Mouse (Mus musculus) mouse embryonic stem cell (cell line): ENCODE results near the gene Fbxl2.

Source experiments
- in situ Hi-C, 2 experiments: fragments of 300-500 bp; cut with MboI; formaldehyde crosslinking; loops; 1 replicate in 1 of 2; 3 replicates in 1 of 2; pipeline ENCODE4 v1.14.3; 2019 to 2020; ENCODE audit warnings: low sequenced_read_pairs in 2 of 2, low pct_unique_long_range_greater_than_20kb in 1 of 2, mixed read lengths in 1 of 2; ENCODE audit not compliant: unreplicated experiment in 1 of 2

The Fbxl2 gene

GRCm38 (mm10) chr9:113979356-113979755, 66.6 kb downstream of the Fbxl2 start:
- in situ Hi-C loops = no loop called here

DNA sequence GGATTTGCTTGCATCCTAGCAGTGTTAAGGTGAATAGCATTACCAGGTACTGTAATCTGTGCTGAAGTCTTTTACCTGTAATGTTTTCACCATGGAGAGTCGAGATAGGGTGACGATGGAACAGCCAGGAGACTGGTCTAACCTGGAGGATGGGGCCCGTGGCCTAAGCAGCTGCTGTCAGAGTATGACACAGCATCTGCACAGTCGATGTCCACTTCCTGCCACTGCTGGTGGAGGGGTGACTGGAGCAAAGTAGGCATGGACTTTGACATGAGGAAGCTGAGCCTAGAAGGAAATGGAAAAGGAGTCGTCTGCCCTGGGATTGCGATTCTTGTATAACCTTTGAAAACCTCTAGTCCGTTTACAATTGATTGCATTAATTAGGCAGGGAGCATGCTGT, 67.3 kb downstream of the Fbxl2 start:
- in situ Hi-C loops = no loop called here

DNA sequence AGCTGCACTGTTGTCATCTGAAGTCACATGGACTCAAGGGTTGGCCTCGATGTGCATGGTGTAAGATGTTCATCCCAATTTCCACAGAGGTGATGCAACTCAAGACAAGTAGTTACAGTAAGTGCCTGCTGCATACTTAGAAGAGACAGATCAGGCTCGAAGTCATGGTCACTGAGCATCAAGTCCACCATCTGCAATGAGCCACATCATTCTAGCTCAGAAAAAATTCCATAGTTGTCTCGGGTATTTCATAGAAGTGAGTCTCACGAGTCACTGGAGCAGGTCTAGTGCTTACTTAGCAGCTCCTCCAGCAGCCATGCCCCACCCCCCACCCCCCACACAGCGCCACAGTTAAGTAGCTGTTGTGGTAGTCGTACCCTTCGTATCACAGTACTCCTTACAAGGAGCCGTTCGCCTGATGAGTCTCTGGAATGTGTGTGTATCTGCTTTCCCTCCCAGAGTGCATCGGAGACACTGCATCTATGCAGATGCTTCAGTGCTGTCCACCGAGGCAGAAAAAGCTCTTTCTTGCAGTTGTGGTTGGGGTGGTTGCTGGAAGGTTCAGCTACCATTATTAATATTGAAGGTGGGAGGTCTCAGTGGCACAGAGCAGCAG, 68.7 kb downstream of the Fbxl2 start:
- in situ Hi-C loops = no loop called here

DNA sequence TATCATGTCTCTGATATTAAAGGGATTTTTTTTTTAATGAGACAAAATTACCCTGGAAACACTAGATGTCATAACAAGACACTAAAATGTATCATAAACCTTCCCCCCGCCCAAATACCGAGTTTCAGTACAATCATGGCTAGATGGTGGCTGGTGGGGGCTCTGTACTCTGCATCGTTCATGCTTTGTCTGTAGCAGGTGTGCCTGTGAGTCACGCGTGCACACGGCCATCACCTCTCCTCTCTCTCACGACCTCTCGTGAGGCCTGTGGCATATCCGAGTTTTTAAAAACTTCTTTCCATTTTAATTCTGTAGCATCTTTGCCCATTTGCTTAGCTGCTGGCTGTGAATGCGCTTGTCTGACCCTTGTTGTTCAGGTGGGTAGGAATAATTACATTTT, 69.7 kb downstream of the Fbxl2 start:
- in situ Hi-C loops = no loop called here

DNA sequence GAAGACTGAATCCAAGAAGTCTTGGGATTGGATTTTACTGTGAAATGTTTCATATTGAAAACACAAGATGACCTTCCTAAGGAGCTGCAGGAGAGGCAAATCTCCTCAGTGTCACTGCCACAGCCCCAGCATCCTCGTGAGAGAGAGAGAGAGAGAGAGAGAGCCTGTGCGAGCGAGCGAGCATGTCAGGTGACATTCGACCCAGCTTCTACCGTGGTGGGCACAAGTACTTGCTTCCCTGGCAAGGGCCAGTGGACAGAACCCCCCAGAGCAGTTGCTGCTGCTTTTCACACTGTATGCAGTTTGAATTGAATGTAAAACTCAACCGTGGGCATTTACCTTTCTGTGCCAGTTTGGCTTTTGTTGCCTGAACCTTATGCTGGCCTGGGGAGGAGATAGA, 70.5 kb downstream of the Fbxl2 start:
- in situ Hi-C loops = no loop called here

DNA sequence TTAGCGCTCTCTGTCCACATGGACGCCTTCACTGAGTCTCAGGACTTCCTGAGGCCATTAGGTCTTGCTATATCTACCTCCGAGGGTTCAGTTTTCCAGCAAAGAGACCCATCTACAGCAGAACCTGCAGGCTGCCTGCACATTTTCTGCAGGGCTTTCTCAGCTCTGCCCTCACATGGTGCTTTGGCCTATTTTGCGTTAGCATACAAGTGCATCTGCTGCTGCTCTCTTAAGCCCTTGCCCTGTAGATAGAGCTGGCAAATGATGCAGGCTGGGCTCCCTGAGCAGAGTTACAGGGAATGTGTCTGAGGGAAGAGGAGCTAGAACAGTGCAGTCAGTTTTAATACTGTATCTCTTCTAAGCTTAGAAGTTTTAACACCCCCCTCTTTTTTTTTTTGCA, 71.0 kb downstream of the Fbxl2 start:
- in situ Hi-C loops = no loop called here

DNA sequence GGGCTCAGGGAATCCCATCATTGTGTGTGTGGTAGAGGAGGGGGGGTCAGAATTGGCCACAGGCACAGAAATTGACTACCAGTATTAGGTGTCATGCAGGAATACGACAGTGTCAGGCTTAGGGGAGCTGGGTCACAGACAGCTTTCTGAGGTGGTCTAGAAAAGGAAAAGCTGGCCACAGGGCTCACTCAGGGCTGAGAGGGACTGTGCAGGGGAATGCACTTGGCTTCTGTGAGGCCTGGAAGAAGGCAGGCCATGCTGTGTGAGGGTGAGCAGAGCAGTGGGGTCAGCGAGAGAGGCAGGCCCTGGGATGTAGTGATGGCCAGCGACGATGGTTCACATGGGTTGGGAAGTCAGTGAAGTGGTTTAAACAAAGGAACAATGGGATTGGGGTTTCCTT, 72.1 kb downstream of the Fbxl2 start:
- in situ Hi-C loops = no loop called here

- in situ Hi-C loops = no loop called here
Measured at GRCm38 (mm10) chr9:113971615-113972014, 74.4 kb downstream of the Fbxl2 start.

DNA sequence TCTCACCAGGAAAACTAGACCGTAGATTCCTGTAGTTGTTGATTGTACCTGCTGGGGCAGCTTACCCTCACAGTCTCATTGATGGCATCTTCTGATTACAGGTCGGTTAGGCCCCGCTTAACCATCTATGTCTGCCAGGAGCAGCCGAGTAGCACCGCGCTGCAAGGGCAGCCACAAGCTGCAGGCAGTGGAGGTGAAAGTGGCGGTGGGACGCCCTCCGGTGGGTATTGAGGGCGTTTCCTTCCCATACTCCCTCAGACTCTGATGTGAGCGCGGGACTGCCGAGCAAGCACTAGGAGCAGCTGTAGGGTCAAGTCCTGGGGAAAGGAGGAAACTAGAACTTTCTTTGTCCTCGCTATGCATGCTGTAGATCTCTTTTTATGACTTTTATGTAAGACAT, 76.0 kb downstream of the Fbxl2 start:
- in situ Hi-C loops = no loop called here

- in situ Hi-C loops = no loop called here
Measured at GRCm38 (mm10) chr9:113969399-113969798, 76.6 kb downstream of the Fbxl2 start.

- in situ Hi-C loops = no loop called here
Measured at GRCm38 (mm10) chr9:113968967-113969366, 77.0 kb downstream of the Fbxl2 start.

DNA sequence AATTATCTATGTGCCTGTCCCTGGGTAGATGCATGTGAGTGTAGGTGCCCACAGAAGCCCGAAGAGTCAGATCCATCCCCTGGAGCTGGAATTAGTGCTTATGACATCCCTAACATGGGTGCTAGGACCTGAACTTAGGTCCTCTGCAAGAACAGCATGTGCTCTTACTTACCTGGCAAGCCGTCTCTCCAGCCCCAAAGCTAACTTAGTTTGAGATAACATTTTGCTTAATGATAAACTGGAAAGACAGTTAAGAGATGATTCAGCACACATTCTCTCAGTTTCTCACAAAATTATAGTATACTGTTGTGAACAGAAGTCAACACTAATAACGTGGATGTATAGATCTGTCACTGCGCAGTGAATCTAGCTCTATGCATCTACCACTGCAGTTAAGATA, 79.2 kb downstream of the Fbxl2 start:
- in situ Hi-C loops = no loop called here

- in situ Hi-C loops = no loop called here
Measured at GRCm38 (mm10) chr9:113964415-113964814, 81.6 kb downstream of the Fbxl2 start.

DNA sequence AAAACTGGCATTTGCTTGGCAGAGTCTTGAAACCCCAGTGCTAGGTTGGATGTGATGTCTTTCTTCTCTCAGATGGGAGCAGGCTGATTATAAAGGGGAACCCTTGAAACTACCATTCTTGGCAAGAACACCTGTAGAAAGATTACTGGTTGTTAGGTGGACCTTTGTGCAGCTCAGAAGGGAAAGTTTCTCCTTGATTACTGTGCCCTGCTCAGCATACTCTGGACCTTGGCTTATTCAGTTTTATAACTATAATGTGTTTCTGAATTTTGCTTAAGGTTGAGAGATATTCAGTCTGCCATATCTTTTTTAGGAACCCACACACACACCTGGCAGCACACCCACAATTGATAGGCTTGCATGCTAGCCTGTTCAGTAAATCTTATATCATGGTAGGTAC, 82.3 kb downstream of the Fbxl2 start:
- in situ Hi-C loops = no loop called here

DNA sequence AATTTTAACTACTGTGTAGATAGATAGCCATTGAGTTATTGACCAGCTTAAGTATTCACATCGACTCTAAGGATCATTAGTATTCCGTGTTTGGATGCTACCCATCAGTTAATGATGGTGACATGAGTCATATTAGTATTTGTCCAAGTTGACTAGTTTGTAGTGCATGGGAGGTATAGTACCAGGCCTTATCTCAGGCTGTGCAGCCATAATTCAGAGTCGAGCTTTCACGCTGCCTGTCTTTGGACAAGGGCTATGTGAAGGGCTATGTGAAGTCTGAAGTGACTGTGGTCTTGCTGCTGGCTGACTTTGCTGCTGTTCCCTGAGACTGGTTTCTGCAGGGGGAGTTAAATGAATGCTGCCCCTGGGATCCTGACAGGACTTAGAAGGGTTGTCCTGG, 88.2 kb downstream of the Fbxl2 start:
- in situ Hi-C loops = no loop called here

GRCm38 (mm10) chr9:113947216-113947615, 98.8 kb downstream of the Fbxl2 start:
- in situ Hi-C loops = no loop called here

DNA sequence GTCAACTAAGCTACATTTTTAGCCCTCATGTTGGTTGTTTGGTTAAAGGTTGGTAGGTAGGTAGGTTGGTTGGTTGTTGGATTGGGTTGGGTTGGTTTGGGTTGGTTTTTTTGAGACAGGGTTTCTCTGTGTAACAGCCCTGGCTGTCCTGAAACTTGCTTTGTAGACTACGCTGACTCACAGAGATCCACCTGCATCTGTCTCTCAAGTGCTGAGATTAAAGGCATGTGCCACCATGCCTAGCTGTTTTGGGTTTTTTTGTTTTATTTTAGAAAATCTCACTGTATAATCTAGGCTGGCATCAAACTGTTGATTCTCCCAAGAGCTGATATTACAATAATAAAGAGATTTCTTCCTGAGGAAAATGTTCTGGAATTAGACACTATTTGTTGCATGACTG, 102.6 kb downstream of the Fbxl2 start:
- in situ Hi-C loops = no loop called here

- in situ Hi-C loops = no loop called here
Measured at GRCm38 (mm10) chr9:113941103-113941805, 104.7 kb downstream of the Fbxl2 start.

- in situ Hi-C loops = no loop called here
Measured at GRCm38 (mm10) chr9:113939063-113939850, 106.7 kb downstream of the Fbxl2 start.

GRCm38 (mm10) chr9:113935638-113936037, 110.4 kb downstream of the Fbxl2 start:
- in situ Hi-C loops = no loop called here
